Mouse (Mus musculus): ENCODE data around the gene Stmn1. TPM values are rescaled to one million over a fixed set of nuclear protein-coding genes. Genes with fewer than 3 reads are reported as not detected.

The Stmn1 gene
- polyA plus RNA-seq, 1 experiment from 2014 or later, result 1,595 TPM

DNA sequence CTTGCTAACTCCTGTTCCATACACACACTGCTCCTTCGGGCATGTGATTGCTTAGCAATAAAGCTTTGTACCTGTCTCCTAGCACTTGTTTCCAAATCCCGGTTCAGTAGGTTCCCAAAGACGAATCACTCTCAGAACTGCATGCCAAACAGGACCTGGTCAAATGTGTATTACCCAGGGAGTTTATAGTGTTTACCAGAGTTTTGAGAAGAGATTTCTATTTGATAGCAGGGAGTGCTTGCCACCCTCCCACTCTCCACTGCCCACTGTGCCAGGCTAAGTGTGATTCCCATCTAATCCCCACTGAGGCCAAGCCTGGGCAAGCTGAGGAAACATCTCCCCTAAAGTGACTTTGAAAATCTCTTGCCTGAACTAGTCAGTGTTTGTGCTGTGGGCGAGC lies 25.9 kb upstream of the Stmn1 start:
- 83% methylated on average over 4 of the region's 4 CpGs for WGBS
- no peak overlapping the region for H3K27ac ChIP-seq (ENCODE audit: low read length)

DNA sequence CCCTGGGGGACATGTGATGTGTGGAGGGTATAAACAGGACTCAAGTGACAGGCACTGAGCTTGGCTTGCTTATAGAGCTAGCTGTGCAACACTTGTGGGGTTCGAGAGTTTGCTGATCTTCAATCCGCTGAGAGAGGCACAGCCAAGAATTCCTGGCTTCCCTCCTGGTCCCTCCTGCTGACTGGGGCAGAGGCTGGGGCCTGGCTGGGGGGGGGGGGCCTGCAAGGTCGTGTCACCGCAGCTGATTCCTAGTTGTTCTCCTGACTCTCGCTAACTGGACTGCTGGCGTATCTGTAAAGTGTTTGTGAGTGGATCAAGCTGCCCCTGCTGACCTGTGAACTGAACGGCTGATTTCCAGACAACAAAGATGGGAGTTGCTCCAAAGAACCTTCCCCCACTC lies 24.5 kb upstream of the Stmn1 start:
- no peak for ATAC-seq (ENCODE audit: low FRiP score, low TSS enrichment)
- Histone ChIP-seq H3K4me1 (ENCODE audit: insufficient read depth, low read length) (no peaks in the 10 kb centered on the region), H3K36me3 (ENCODE audit: insufficient read depth, low read length) (no peaks in the 10 kb centered on the region), H3K4me2 (replicated peaks; ENCODE audit: low read depth, low read length) (no peak overlapping the region), H3K27ac (ENCODE audit: low read length) (no peak overlapping the region), H3K9me3 (ENCODE audit: low read length) (no peaks in the 10 kb centered on the region), H3K27me3 (ENCODE audit: insufficient read depth, low read length) (peaks cover 5% of the 10 kb centered on the region; the same call in 1 of the 2 replicates), H3K4me3 (ENCODE audit: low read length) (no peak overlapping the region), H3K9ac (replicated peaks; ENCODE audit: low read length) (no peak overlapping the region)
- 60% methylated on average over 7 of the region's 7 CpGs for WGBS

More for the DNA sequence above, 25.9 kb upstream of the Stmn1 start:
- Histone ChIP-seq H3K36me3 (ENCODE audit: insufficient read depth, low read length) (no peaks in the 10 kb centered on the region), H3K4me1 (ENCODE audit: insufficient read depth, low read length) (no peaks in the 10 kb centered on the region), H3K9me3 (ENCODE audit: low read length) (no peaks in the 10 kb centered on the region), H3K4me2 (replicated peaks; ENCODE audit: low read depth, low read length) (no peak overlapping the region), H3K9ac (replicated peaks; ENCODE audit: low read length) (no peak overlapping the region), H3K4me3 (ENCODE audit: low read length) (no peak overlapping the region), H3K27me3 (ENCODE audit: insufficient read depth, low read length) (peaks cover 5% of the 10 kb centered on the region; the same call in 1 of the 2 replicates)
- no peak for ATAC-seq (ENCODE audit: low FRiP score, low TSS enrichment)

DNA sequence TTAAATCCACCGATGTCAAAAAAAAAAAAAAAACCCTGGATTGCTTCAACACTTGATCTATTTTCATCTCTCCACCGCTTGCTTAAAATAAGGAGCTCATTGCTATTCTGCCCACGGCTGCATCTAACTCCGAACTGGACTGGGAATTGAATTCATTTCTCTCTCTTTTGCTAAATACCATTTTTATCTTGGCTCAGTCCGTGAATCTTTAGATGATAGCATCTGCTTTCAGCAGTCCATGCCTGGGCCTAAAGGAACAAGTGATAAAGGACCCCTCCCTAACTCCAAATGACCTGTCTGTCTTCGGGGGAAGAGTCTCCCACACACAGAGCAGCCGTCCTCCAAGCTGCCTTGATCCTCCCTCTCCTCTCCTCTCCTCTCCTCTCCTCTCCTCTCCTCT lies 23.2 kb upstream of the Stmn1 start:
- 0 out of 2 replicates have a peak, but pooled peaks cover under 1% of the 10 kb centered on the region for H3K4me1 ChIP-seq (ENCODE audit: insufficient read depth, low read length)
- no peak overlapping the region for H3K4me2 ChIP-seq (replicated peaks; ENCODE audit: low read depth, low read length)
- 38% methylated on average over 7 of the region's 7 CpGs for WGBS
- ATAC-seq (ENCODE audit: low FRiP score, low TSS enrichment), result no peak
- H3K9me3 ChIP-seq (ENCODE audit: low read length), result no peaks in the 10 kb centered on the region
- H3K36me3 ChIP-seq (ENCODE audit: insufficient read depth, low read length), result no peaks in the 10 kb centered on the region
- H3K9ac ChIP-seq (replicated peaks; ENCODE audit: low read length), result no peak overlapping the region
- peaks cover 5% of the 10 kb centered on the region; the same call in 1 of the 2 replicates for H3K27me3 ChIP-seq (ENCODE audit: insufficient read depth, low read length)
- H3K27ac ChIP-seq (ENCODE audit: low read length), result no peak overlapping the region
- no peak overlapping the region for H3K4me3 ChIP-seq (ENCODE audit: low read length)

DNA sequence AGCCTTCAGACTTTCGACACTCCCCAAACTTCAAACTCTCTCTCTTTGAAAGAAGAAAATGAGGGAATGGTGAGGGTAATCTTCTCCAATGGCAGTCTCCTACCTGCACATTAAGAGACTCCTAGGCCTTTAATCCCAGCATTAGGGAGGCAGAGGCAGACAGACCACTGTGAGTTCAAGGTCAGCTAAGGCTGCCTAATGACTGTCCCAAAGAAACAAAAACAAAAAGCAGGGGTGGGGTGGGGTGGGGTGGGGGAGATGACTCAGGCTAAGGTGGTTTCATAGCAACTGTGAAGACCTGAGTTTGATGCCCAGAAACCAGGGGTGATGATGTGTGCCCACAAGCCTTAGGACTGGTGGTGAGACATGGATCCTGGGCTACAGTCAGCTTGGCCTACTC lies 22.6 kb upstream of the Stmn1 start:
- peaks cover 6% of the 10 kb centered on the region for H3K4me1 ChIP-seq (ENCODE audit: insufficient read depth, low read length)
- no peak overlapping the region for H3K27ac ChIP-seq (ENCODE audit: low read length)
- no peaks in the 10 kb centered on the region for H3K36me3 ChIP-seq (ENCODE audit: insufficient read depth, low read length)
- no peak overlapping the region for H3K4me2 ChIP-seq (replicated peaks; ENCODE audit: low read depth, low read length)
- 0% methylated on average over 1 of the region's 1 CpGs for WGBS
- no peak overlapping the region for H3K9ac ChIP-seq (replicated peaks; ENCODE audit: low read length)
- H3K27me3 ChIP-seq (ENCODE audit: insufficient read depth, low read length), result peaks cover 5% of the 10 kb centered on the region; the same call in 1 of the 2 replicates
- no peak for ATAC-seq (ENCODE audit: low FRiP score, low TSS enrichment)
- H3K9me3 ChIP-seq (ENCODE audit: low read length), result no peaks in the 10 kb centered on the region
- H3K4me3 ChIP-seq (ENCODE audit: low read length), result no peak overlapping the region

DNA sequence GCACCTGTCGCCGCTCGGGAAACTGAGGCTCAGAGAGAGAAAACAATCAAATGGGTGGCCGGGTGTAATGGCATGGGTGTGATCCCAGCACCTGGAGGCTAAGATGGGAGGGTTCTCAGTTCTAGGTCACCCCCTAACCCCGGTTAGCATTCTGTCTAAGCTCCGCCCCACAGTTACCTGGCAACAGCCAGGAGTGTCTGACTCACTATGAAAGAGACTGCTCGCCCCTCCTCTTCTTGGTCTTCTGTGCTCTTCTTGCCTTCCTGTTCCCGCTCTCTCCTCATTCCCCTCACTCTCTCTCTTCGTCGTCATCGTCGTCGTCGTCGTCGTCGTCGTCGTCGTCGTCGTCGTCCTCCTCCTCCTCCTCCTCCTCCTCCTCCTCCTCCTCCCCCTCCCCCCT lies 20.2 kb upstream of the Stmn1 start:
- no peaks in the 10 kb centered on the region for H3K36me3 ChIP-seq (ENCODE audit: insufficient read depth, low read length)
- no peak overlapping the region for H3K4me2 ChIP-seq (replicated peaks; ENCODE audit: low read depth, low read length)
- no peak overlapping the region for H3K9ac ChIP-seq (replicated peaks; ENCODE audit: low read length)
- H3K9me3 ChIP-seq (ENCODE audit: low read length), result no peaks in the 10 kb centered on the region
- 44% methylated on average over 23 of the region's 23 CpGs for WGBS
- ATAC-seq (ENCODE audit: low FRiP score, low TSS enrichment), result no peak
- peaks cover 14% of the 10 kb centered on the region for H3K27me3 ChIP-seq (ENCODE audit: insufficient read depth, low read length)
- peaks cover 9% of the 10 kb centered on the region for H3K4me1 ChIP-seq (ENCODE audit: insufficient read depth, low read length)
- H3K27ac ChIP-seq (ENCODE audit: low read length), result no peak overlapping the region
- H3K4me3 ChIP-seq (ENCODE audit: low read length), result no peak overlapping the region

DNA sequence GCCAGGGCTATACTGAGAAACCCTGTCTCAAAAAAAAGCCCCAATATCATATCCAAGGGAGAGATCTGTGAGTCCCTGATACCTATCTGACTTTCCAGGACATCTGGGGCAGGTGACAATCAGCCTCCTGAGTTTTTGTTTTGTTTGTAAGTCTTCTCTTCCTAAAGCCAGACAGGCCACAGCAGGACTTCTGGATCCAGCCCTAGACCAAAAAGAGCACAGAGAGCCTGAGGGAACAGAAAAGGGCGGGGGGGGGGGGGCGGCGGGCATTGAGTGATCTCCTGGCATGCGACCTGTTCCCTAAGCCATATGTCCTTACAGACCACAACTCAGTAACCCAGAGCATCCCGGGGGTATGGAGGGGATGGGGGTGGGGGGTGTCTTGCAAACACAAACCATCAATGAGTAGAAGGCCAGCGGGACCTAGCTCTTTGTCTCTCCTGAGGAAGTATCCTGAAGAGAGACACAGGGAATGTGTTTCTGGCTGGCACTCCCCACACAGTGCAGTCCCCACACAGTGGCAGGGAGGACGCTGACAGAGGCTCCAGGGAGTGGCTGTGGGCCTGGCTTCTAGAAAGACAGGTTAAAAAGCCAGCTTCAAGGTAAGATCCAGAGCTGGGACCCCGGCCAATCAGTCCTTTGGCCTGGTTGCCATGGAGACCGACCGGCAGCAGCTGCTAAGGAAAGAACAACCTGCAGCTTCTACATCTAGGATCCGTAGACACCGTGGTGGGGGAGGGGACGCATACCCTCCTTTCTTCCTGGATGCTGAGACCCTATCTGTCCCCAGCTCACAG lies 18.3 kb upstream of the Stmn1 start:
- no peak overlapping the region for H3K9ac ChIP-seq (replicated peaks; ENCODE audit: low read length)
- H3K36me3 ChIP-seq (ENCODE audit: insufficient read depth, low read length), result no peaks in the 10 kb centered on the region
- 37% methylated on average over 13 of the region's 13 CpGs for WGBS
- peaks cover 14% of the 10 kb centered on the region for H3K4me1 ChIP-seq (ENCODE audit: insufficient read depth, low read length)
- no peak overlapping the region for H3K4me3 ChIP-seq (ENCODE audit: low read length)
- peaks cover 29% of the 10 kb centered on the region for H3K27me3 ChIP-seq (ENCODE audit: insufficient read depth, low read length)
- H3K27ac ChIP-seq (ENCODE audit: low read length), result no peak overlapping the region
- ATAC-seq (ENCODE audit: low FRiP score, low TSS enrichment), result no peak
- H3K9me3 ChIP-seq (ENCODE audit: low read length), result no peaks in the 10 kb centered on the region
- no peak overlapping the region for H3K4me2 ChIP-seq (replicated peaks; ENCODE audit: low read depth, low read length)

GRCm38 (mm10) chr4:134450392-134451195 lies 17.5 kb upstream of the Stmn1 start:
- no peaks in the 10 kb centered on the region for H3K36me3 ChIP-seq (ENCODE audit: insufficient read depth, low read length)
- WGBS, result 20% methylated on average over 20 of the region's 20 CpGs
- peak overlapping the region; percentile 28 for H3K4me2 ChIP-seq (replicated peaks; ENCODE audit: low read depth, low read length)
- ATAC-seq (ENCODE audit: low FRiP score, low TSS enrichment), result no peak
- H3K27ac ChIP-seq (ENCODE audit: low read length), result no peak overlapping the region
- peaks cover 29% of the 10 kb centered on the region for H3K27me3 ChIP-seq (ENCODE audit: insufficient read depth, low read length)
- peak overlapping the region; percentile 10; the same call in 1 of the 2 replicates for H3K9ac ChIP-seq (replicated peaks; ENCODE audit: low read length)
- H3K9me3 ChIP-seq (ENCODE audit: low read length), result no peaks in the 10 kb centered on the region
- peaks cover 20% of the 10 kb centered on the region for H3K4me1 ChIP-seq (ENCODE audit: insufficient read depth, low read length)
- H3K4me3 ChIP-seq (ENCODE audit: low read length), result peak overlapping the region; percentile 5; the same call in 1 of the 2 replicates

DNA sequence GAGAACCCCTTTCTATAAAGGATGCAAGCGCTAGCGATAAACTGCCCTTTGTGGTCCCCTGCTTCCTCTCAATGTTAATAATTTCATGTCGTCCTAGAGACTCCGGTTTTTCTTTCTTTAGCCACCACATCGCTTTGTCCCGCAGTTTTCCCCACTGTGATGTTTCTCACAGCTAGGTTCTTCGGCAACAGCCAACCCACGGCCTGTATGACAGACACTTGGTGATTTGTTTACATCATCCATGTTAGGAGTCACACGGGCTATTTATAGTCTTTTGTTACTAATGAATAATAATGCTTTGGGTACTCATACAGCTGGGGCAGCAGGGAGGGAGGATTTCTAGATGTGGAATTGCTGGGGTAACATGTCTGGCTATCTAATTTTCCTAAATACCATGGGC lies 16.6 kb upstream of the Stmn1 start:
- Histone ChIP-seq H3K27ac (ENCODE audit: low read length) (no peak overlapping the region), H3K36me3 (ENCODE audit: insufficient read depth, low read length) (no peaks in the 10 kb centered on the region), H3K9me3 (ENCODE audit: low read length) (no peaks in the 10 kb centered on the region), H3K9ac (replicated peaks; ENCODE audit: low read length) (no peak overlapping the region), H3K4me3 (ENCODE audit: low read length) (no peak overlapping the region), H3K27me3 (ENCODE audit: insufficient read depth, low read length) (peaks cover 29% of the 10 kb centered on the region), H3K4me2 (replicated peaks; ENCODE audit: low read depth, low read length) (no peak overlapping the region), H3K4me1 (ENCODE audit: insufficient read depth, low read length) (peaks cover 20% of the 10 kb centered on the region)
- no peak for ATAC-seq (ENCODE audit: low FRiP score, low TSS enrichment)
- 69% methylated on average over 9 of the region's 9 CpGs for WGBS

- 34% methylated on average over 34 of the region's 34 CpGs for WGBS
- no peak overlapping the region for H3K4me3 ChIP-seq (ENCODE audit: low read length)
- H3K36me3 ChIP-seq (ENCODE audit: insufficient read depth, low read length), result no peaks in the 10 kb centered on the region
These were observed 14.3 kb upstream of the Stmn1 start for GRCm38 (mm10) chr4:134453619-134454400.

More at GRCm38 (mm10) chr4:134453619-134454400, 14.3 kb upstream of the Stmn1 start:
- ATAC-seq (ENCODE audit: low FRiP score, low TSS enrichment), result no peak
- Histone ChIP-seq H3K9ac (replicated peaks; ENCODE audit: low read length) (no peak overlapping the region), H3K4me1 (ENCODE audit: insufficient read depth, low read length) (peaks cover 20% of the 10 kb centered on the region), H3K27ac (ENCODE audit: low read length) (no peak overlapping the region), H3K27me3 (ENCODE audit: insufficient read depth, low read length) (peaks cover 25% of the 10 kb centered on the region), H3K4me2 (replicated peaks; ENCODE audit: low read depth, low read length) (peak overlapping the region; percentile 31), H3K9me3 (ENCODE audit: low read length) (no peaks in the 10 kb centered on the region)

All from kidney, embryonic 16.5 days (tissue).